Mouse (Mus musculus) midbrain, embryonic 16.5 days (tissue): ENCODE measurements at regions not wholly inside any gene's neighbourhood (a gene's known extent, or its start where the extent isn't known, plus 50 kb on each side); places are given as distances from the start of the nearest gene placed in this dataset.

Experiments used
- ATAC-seq: fragments of 200-750 bp; cut with Nextera tagmentation; 2 replicates; pipeline ENCODE4 v1.8.0; 2017; ENCODE audit warnings: moderate TSS enrichment
- H3K27ac ChIP-seq: fragments of 300-500 bp; sonication (generic); 2 replicates; pipeline ENCODE4 v1.5.1; 2014; ENCODE audit warnings: mild to moderate bottlenecking, low read length, mixed read lengths
- H3K27me3 ChIP-seq: fragments of 300-500 bp; sonication (generic); 2 replicates; pipeline ENCODE4 v1.6.1; 2014; ENCODE audit warnings: low read depth, low read length, mixed read lengths; ENCODE audit not compliant: control insufficient read depth, insufficient read depth
- H3K36me3 ChIP-seq: fragments of 300-500 bp; sonication (generic); 2 replicates; pipeline ENCODE4 v1.6.1; 2014; ENCODE audit warnings: mild to moderate bottlenecking, low read length, moderate library complexity, mixed read lengths; ENCODE audit not compliant: control insufficient read depth, insufficient read depth
- H3K4me1 ChIP-seq: fragments of 300-500 bp; sonication (generic); 2 replicates; pipeline ENCODE4 v1.6.1; 2014; ENCODE audit warnings: mild to moderate bottlenecking, low read length, mixed read lengths; ENCODE audit not compliant: control insufficient read depth, insufficient read depth
- H3K4me2 ChIP-seq: fragments of 300-500 bp; sonication (generic); 2 replicates; pipeline ENCODE4 v1.6.1; 2014; ENCODE audit warnings: mild to moderate bottlenecking, low read length, mixed read lengths
- H3K4me3 ChIP-seq: fragments of 300-500 bp; sonication (generic); 2 replicates; pipeline ENCODE4 v1.5.1; 2014; ENCODE audit warnings: low read depth, mild to moderate bottlenecking, low read length, moderate library complexity, mixed read lengths
- H3K9ac ChIP-seq: fragments of 300-500 bp; sonication (generic); 2 replicates; pipeline ENCODE4 v1.6.1; 2014; ENCODE audit warnings: low read depth, low read length, mixed read lengths
- H3K9me3 ChIP-seq: fragments of 300-500 bp; sonication (generic); replicated peaks from 2 replicates; pipeline ENCODE4 v1.6.1; 2014; ENCODE audit warnings: mild to moderate bottlenecking, low read length, mixed read lengths; ENCODE audit not compliant: control insufficient read depth, poor library complexity, severe bottlenecking
- WGBS: fragments of 180-500 bp; shearing (Covaris S2); extraction: QIAGEN DNeasy Blood & Tissue Kit; methylation state at CpG from one replicate; pipeline ENCODE4 v1.1.7; 2014; 5-methylcytosine and 5-hydroxymethylcytosine counted together

GRCm38 (mm10) chr1:136758730-136759129 is 134.0 kb downstream of the Zfp281 start:
- no peak for ATAC-seq
- no peaks in the 10 kb centered on the region for H3K9me3 ChIP-seq
- 69% methylated on average over 10 of the region's 10 CpGs for WGBS
- H3K27me3 ChIP-seq: no peaks in the 10 kb centered on the region
- H3K9ac ChIP-seq: no peak overlapping the region
- no peak overlapping the region for H3K4me3 ChIP-seq
- no peak overlapping the region for H3K27ac ChIP-seq
- H3K36me3 ChIP-seq: no peaks in the 10 kb centered on the region
- H3K4me1 ChIP-seq: no peaks in the 10 kb centered on the region
- no peak overlapping the region for H3K4me2 ChIP-seq

DNA sequence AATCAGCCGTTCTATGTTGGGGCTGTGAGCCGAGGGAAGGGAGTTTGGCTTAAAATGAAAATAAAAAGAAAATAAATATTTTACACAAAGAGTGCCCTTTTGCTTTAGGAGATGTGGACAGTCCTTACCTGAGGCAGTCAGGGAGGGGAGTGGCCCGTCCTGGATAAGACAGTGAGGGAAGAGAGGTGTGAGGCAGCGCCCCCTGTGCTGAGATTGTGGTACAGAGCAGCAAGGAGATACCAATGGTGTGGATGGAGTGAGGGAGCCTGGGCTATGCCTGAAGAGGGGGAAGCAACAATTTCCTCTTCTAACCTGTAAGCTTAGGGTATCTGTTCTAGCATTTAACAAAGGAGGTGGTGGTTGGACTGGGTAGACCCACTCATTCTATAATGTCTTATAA is 134.5 kb downstream of the Zfp281 start:
- 71% methylated on average over 4 of the region's 4 CpGs for WGBS
- Histone ChIP-seq H3K4me1 (no peaks in the 10 kb centered on the region), H3K27me3 (no peaks in the 10 kb centered on the region)

GRCm38 (mm10) chr1:136761467-136761866 is 136.8 kb downstream of the Zfp281 start:
- no peak overlapping the region for H3K9ac ChIP-seq
- ATAC-seq: no peak
- no peak overlapping the region for H3K27ac ChIP-seq
- no peak overlapping the region for H3K4me3 ChIP-seq
- no peaks in the 10 kb centered on the region for H3K27me3 ChIP-seq
- no peaks in the 10 kb centered on the region for H3K36me3 ChIP-seq
- no peak overlapping the region for H3K4me2 ChIP-seq
- 83% methylated on average over 4 of the region's 4 CpGs for WGBS
- no peaks in the 10 kb centered on the region for H3K9me3 ChIP-seq
- H3K4me1 ChIP-seq: no peaks in the 10 kb centered on the region

More for the DNA sequence above, 134.5 kb downstream of the Zfp281 start:
- Histone ChIP-seq H3K9me3 (no peaks in the 10 kb centered on the region), H3K36me3 (no peaks in the 10 kb centered on the region), H3K9ac (no peak overlapping the region), H3K4me2 (no peak overlapping the region), H3K4me3 (no peak overlapping the region), H3K27ac (no peak overlapping the region)
- no peak for ATAC-seq

DNA sequence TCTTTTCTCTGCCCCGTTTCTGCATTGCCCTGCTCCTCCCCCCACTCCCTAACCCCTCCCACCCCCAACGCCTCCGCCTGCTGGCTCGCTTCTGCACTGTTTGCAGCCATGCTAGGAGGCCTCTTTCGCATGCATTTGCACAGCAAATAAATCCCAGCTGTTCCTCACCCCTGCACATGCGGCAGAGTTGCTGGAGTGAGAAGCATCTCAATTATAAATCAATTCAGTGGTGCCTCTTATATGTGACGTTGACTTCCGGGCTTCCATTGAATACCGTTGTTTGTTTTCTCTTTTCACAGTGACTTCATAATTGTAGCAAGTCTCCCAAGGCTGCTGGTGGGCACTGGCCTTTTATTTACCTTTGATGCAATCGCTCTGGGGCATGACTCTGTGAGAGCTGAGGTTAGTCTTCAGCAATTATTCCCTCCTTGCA is 144.3 kb downstream of the Zfp281 start:
- no peak overlapping the region for H3K4me3 ChIP-seq
- under 1% methylated on average over 10 of the region's 10 CpGs for whole genome bisulfite sequencing
- no peak overlapping the region for H3K27ac ChIP-seq
- no peaks in the 10 kb centered on the region for H3K36me3 ChIP-seq
- H3K9ac ChIP-seq: peak overlapping the region; percentile 10; the same call in 1 of the 2 replicates
- H3K9me3 ChIP-seq: no peaks in the 10 kb centered on the region; the same call in 1 of the 2 replicates
- H3K4me1 ChIP-seq: peaks cover 9% of the 10 kb centered on the region
- H3K4me2 ChIP-seq: peak overlapping the region; percentile 32; the same call in 1 of the 2 replicates
- H3K27me3 ChIP-seq: no peaks in the 10 kb centered on the region
- ATAC-seq: peak; percentile 60

DNA sequence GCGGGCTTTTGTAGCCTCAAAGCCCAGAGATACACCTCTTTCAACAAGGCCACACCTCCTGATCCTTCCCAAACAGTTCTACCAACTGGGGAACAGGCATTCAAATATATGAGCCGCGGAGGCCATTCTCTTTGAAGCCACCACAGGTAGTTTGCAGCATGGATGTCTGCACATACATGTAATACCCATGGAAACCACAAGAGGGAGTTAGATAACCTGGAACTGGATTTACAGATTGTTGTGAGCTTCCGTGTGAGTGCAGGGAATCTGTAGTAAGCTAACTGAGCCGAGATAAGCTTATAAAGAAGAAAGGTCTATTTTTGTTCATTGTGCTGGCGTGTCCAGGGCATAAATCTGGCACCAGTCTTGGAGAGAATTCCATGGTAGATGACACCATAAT is 149.0 kb downstream of the Zfp281 start:
- Histone ChIP-seq H3K36me3 (no peaks in the 10 kb centered on the region), H3K4me3 (no peak overlapping the region), H3K9me3 (no peaks in the 10 kb centered on the region; the same call in 1 of the 2 replicates), H3K4me2 (no peak overlapping the region), H3K4me1 (peaks cover 15% of the 10 kb centered on the region), H3K27me3 (no peaks in the 10 kb centered on the region), H3K9ac (no peak overlapping the region), H3K27ac (no peak overlapping the region)
- WGBS: 95% methylated on average over 6 of the region's 6 CpGs
- no peak for ATAC-seq

- no peak overlapping the region for H3K4me2 ChIP-seq
- WGBS: 55% methylated on average over 17 of the region's 17 CpGs
- ATAC-seq: no peak
- H3K27ac ChIP-seq: no peak overlapping the region
- H3K27me3 ChIP-seq: no peaks in the 10 kb centered on the region
- no peaks in the 10 kb centered on the region for H3K36me3 ChIP-seq
- no peaks in the 10 kb centered on the region; the same call in 1 of the 2 replicates for H3K9me3 ChIP-seq
- peaks cover 10% of the 10 kb centered on the region for H3K4me1 ChIP-seq
- no peak overlapping the region for H3K4me3 ChIP-seq
- no peak overlapping the region for H3K9ac ChIP-seq
Observed at GRCm38 (mm10) chr1:136776211-136776610, 151.5 kb downstream of the Zfp281 start.

DNA sequence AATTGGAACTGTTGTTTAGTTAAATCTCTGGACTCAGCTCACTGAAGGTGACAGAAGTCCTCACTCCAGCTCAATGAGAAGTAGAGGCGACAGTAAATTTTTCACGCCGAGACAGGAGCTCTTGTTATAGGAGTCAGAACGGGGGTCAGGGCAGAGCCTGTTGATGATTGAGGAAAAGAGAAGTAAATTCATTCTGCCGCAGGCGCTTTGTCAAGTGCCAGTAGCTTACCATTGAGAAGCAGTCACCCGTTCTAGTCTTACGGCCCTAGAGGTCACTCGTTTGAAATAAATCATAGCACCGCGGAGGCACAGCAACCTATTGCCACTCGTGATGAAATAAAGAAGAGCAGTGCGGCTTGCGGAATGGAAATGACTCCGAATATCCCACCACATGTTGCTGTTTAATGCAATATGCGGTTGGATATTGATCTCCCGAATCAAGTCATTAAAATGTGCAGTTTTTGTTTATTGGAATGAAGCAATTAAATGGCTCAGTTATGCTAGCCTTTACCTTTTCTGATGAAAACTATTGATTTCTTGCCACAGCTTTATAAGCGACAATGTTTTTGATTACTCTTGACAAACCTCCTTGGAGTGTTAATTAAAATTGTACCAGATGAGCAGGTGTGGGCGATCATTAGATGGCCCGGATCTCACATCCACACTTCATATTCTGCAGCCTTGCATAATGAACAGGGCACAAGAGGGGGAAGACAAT is 152.7 kb downstream of the Zfp281 start:
- Histone ChIP-seq H3K36me3 (no peaks in the 10 kb centered on the region), H3K4me3 (no peak overlapping the region), H3K9me3 (no peaks in the 10 kb centered on the region; the same call in 1 of the 2 replicates), H3K4me1 (peaks cover 21% of the 10 kb centered on the region), H3K27ac (no peak overlapping the region; the same call in 1 of the 2 replicates), H3K27me3 (no peaks in the 10 kb centered on the region), H3K4me2 (peak overlapping the region; percentile 47), H3K9ac (no peak overlapping the region)
- ATAC-seq: no peak
- 21% methylated on average over 20 of the region's 20 CpGs for WGBS

DNA sequence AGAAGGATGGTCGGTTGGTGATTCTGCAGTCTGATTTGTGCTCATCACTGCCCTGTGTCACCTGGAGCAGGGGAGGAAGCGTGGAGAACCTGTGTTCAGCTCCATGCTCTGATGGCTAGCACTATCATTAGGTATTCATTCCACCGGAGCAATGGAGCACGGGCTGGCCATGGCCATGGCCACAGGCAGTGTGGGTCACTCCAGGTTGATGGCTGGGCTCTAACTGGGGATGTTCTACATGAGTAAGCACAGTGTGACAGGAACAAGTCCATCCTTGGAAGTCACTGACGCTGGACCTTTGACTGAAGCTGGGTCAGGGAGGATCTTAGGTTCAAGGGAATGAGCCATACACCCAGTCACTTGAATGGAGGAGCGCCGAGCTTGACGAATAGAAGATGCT is 154.7 kb downstream of the Zfp281 start:
- H3K4me3 ChIP-seq: no peak overlapping the region
- peaks cover 23% of the 10 kb centered on the region for H3K4me1 ChIP-seq
- 61% methylated on average over 8 of the region's 8 CpGs for WGBS
- H3K27me3 ChIP-seq: no peaks in the 10 kb centered on the region
- H3K36me3 ChIP-seq: no peaks in the 10 kb centered on the region
- H3K9me3 ChIP-seq: no peaks in the 10 kb centered on the region
- no peak overlapping the region for H3K27ac ChIP-seq
- no peak overlapping the region for H3K9ac ChIP-seq
- ATAC-seq: no peak
- H3K4me2 ChIP-seq: no peak overlapping the region

GRCm38 (mm10) chr1:136781561-136782025 is 156.9 kb downstream of the Zfp281 start:
- peak overlapping the region; percentile 41 for H3K4me3 ChIP-seq
- no peaks in the 10 kb centered on the region for H3K9me3 ChIP-seq
- no peaks in the 10 kb centered on the region for H3K36me3 ChIP-seq
- peak overlapping the region; percentile 17; the same call in 1 of the 2 replicates for H3K27ac ChIP-seq
- 8% methylated on average over 18 of the region's 18 CpGs for WGBS
- H3K4me2 ChIP-seq: peak overlapping the region; percentile 73
- no peaks in the 10 kb centered on the region for H3K27me3 ChIP-seq
- peak; percentile 83 for ATAC-seq
- peak overlapping the region; percentile 56; the same call in 1 of the 2 replicates for H3K9ac ChIP-seq
- peaks cover 23% of the 10 kb centered on the region for H3K4me1 ChIP-seq
